Mouse (Mus musculus) liver, embryonic 16.5 days (tissue): ENCODE data around the gene Wwtr1. TPM values are rescaled to one million over a fixed set of nuclear protein-coding genes. Genes with fewer than 3 reads are reported as not detected.

Experiments
- ATAC-seq: fragments of 200-750 bp; cut with Nextera tagmentation; 2 replicates; pipeline ENCODE4 v1.8.0; 2017; ENCODE audit warnings: low read depth, mild to moderate bottlenecking, moderate number of reproducible peaks, moderate library complexity
- H3K27ac ChIP-seq: fragments of 300-500 bp; sonication (generic); 2 replicates; pipeline ENCODE4 v1.5.1; 2014; ENCODE audit warnings: mild to moderate bottlenecking, low read length
- H3K27me3 ChIP-seq: fragments of 300-500 bp; sonication (generic); 2 replicates; pipeline ENCODE4 v1.6.1; 2014; ENCODE audit warnings: low read depth, low read length, mixed read lengths; ENCODE audit not compliant: control insufficient read depth, insufficient read depth
- H3K36me3 ChIP-seq: fragments of 300-500 bp; sonication (generic); 2 replicates; pipeline ENCODE4 v1.6.1; 2014; ENCODE audit warnings: mild to moderate bottlenecking; ENCODE audit not compliant: control insufficient read depth, insufficient read depth
- H3K4me1 ChIP-seq: fragments of 300-500 bp; sonication (generic); 2 replicates; pipeline ENCODE4 v1.6.1; 2014; ENCODE audit warnings: low read depth, low read length, mixed read lengths; ENCODE audit not compliant: control insufficient read depth
- H3K4me2 ChIP-seq: fragments of 300-500 bp; sonication (generic); 2 replicates; pipeline ENCODE4 v1.6.1; 2014; ENCODE audit warnings: low read depth, low read length, mixed read lengths
- H3K4me3 ChIP-seq: fragments of 300-500 bp; sonication (generic); 2 replicates; pipeline ENCODE4 v1.5.1; 2014; ENCODE audit warnings: low read depth, mild to moderate bottlenecking, low read length
- H3K9ac ChIP-seq: fragments of 300-500 bp; sonication (generic); 2 replicates; pipeline ENCODE4 v1.6.1; 2014; ENCODE audit warnings: low read depth, low read length
- H3K9me3 ChIP-seq: fragments of 300-500 bp; sonication (generic); replicated peaks from 2 replicates; pipeline ENCODE4 v1.6.1; 2016; ENCODE audit warnings: low read length; ENCODE audit not compliant: control insufficient read depth
- WGBS: fragments of 180-500 bp; shearing (Covaris S2); extraction: QIAGEN DNeasy Blood & Tissue Kit; methylation state at CpG from one replicate; pipeline ENCODE4 v1.1.7; 2014; ENCODE audit not compliant: insufficient replicate concordance; 5-methylcytosine and 5-hydroxymethylcytosine counted together
- polyA plus RNA-seq: library from polyadenylated mRNA; unstranded; fragments of >200 nt; fragmentation: Nextera tagmentation; extraction: Ambion mirVana; gene quantifications from 2 replicates; pipeline ENCODE4 v1.2.1, GENCODE M21; 2015

Wwtr1 gene
- polyA plus RNA-seq, 1 experiment from 2014 or later: 1.5 TPM

DNA sequence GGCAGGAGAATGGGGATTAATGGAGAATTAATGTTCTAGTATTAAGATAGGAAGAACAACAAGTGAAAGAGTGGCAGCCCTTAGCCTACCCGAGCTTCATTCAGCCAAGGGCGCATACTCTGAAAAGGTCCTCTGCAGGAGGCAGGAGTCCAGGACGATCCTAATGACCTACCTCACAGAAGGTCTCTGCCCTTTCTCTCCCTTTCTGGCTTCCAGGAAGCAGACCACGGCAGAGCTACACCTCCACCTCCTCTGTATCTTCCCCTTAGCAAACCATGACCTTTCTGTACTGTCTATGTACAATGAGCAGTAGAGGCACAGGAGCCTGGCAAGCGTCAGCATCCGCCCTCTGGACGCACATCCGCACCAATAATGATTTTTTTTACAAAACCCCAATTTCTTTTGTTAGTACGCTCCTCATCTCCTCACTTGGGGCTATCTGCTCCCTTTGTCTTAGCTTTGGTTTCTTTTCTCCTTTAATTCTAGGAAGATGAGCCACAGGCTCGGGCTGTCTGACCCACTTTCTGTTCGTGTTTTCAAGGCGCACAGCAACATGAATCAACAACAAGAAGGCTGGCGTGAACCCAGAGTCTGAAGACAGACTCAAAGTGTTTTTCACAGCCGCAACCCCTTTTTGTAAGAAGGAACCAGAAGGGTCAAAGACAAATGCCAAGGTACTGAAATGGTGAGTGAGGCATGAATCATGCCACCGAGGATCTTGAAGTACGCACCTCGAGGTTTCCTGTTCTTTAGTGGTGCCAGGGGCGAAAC, 63.7 kb downstream of the Wwtr1 start:
- ATAC-seq: no peak

DNA sequence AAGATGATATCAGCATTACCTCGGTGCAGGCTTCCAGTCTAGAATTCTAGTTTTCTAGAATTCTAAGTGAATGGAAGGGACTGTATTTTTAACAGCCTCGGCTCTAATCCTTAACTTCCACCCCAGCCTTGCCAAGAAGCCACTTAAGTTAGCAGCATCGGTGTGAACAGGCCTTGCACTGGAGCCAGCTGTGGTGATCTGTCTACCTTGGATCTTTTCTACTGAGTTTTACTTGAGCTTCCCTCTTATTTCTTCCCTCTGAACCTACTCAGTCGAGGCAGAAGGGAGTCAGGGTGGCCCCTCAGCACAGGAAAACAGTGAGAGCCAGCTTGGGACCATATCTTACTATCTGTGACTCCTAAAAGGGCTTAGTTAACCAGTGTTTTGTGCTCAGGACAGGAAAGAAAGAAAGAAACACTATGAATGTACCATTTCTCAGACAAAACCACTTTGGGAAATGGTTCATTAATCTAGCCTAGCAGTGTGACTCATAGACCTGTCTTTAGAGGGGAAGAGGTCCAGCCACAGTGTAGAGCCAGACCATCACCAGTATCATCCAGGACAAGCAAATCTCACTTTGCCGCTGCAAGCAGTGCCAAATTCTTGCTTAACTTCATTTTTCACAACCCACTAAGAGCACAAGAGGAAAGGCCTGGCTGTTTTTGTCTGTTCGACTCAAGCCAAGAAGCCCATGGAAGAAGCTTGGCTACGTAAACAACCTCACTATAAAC, 65.6 kb downstream of the Wwtr1 start:
- no peaks in the 10 kb centered on the region for H3K4me1 ChIP-seq
- H3K9me3 ChIP-seq: no peaks in the 10 kb centered on the region
- no peaks in the 10 kb centered on the region for H3K27me3 ChIP-seq
- WGBS: 50% methylated on average over 7 of the region's 7 CpGs
- ATAC-seq: no peak
- H3K36me3 ChIP-seq: no peaks in the 10 kb centered on the region
- H3K9ac ChIP-seq: no peak overlapping the region
- no peak overlapping the region for H3K4me3 ChIP-seq
- H3K27ac ChIP-seq: no peak overlapping the region
- no peak overlapping the region for H3K4me2 ChIP-seq

More for the DNA sequence above, 63.7 kb downstream of the Wwtr1 start:
- Histone ChIP-seq H3K4me1 (no peaks in the 10 kb centered on the region), H3K27ac (no peak overlapping the region), H3K4me3 (no peak overlapping the region), H3K36me3 (no peaks in the 10 kb centered on the region), H3K9me3 (no peaks in the 10 kb centered on the region), H3K4me2 (no peak overlapping the region), H3K27me3 (no peaks in the 10 kb centered on the region), H3K9ac (no peak overlapping the region)
- 61% methylated on average over 18 of the region's 18 CpGs for WGBS

DNA sequence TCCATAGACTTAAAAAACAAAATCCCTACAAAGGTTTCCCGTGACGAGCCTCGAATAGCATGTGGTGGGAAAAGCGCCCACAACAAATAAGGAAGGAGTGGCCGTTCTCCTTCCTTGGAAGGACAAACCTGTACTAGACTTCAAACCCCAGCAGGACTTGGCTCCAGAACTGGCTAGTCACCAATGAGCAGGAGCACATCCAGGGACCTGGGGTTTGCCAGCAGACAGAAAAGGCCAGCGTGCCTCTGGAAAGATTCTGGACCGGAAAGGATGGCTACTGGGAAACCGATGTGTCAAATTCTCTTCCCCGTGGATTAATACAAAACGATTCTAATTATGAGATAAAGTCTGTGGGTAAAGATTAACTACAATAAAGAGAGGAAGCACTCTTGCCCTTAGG, 69.7 kb downstream of the Wwtr1 start:
- ATAC-seq: no peak
- 71% methylated on average over 10 of the region's 10 CpGs for WGBS
- Histone ChIP-seq H3K27ac (no peak overlapping the region), H3K4me3 (no peak overlapping the region), H3K9ac (no peak overlapping the region), H3K36me3 (no peaks in the 10 kb centered on the region), H3K9me3 (no peaks in the 10 kb centered on the region), H3K27me3 (no peaks in the 10 kb centered on the region), H3K4me2 (no peak overlapping the region), H3K4me1 (no peaks in the 10 kb centered on the region)

DNA sequence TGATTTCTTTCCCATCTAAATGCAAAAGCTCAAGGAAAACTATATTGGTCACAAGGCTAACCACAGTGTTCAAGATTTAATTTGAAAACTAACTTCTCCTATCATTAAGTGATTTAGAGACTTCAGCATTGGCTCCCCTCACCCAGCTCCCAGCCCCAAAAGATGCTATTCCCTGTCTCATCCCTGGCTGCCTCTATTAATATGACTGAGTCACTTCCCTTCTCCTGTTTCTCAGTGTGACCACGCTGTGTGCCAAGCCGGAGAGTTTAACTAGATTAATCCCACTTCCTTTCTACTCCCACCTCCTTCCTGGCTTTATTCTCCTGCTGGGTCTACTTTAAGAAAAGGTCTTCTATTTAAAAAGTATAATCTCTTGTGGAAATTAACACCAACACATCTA, 71.0 kb downstream of the Wwtr1 start:
- 23% methylated on average over 2 of the region's 2 CpGs for WGBS
- Histone ChIP-seq H3K36me3 (no peaks in the 10 kb centered on the region), H3K4me1 (no peaks in the 10 kb centered on the region), H3K27ac (no peak overlapping the region), H3K4me2 (no peak overlapping the region), H3K9me3 (no peaks in the 10 kb centered on the region), H3K4me3 (no peak overlapping the region), H3K9ac (no peak overlapping the region), H3K27me3 (no peaks in the 10 kb centered on the region)
- ATAC-seq: no peak

DNA sequence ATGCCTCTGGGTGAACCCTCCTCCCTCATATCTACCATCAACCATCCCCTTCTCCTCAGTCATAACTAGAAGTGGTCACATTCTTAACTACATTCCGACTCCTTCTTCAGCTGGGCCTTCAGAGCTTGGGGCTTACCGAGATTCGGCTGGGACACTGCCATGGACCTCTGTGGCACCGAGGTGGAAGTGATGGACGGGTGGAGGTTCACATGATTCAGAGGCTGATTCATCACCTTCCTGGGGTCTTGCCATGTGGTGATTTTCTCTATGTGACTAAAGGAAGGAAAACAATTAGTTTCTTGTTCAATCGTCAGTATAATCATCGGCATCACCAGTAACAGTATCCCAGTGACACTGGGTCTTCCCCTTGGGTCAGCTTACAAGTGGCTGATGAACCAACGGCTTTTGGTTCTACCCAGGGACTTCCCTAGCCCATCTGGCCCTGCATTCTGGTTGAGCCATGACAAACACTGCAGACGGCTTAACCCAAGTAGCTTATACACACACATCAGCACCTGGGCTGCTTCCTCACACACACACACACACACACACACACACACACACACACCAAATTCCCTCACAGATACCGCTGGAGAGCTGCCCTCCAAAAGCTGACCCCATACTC, 74.0 kb downstream of the Wwtr1 start:
- H3K9ac ChIP-seq: no peak overlapping the region
- no peak overlapping the region for H3K27ac ChIP-seq
- H3K4me2 ChIP-seq: no peak overlapping the region
- no peak overlapping the region for H3K4me3 ChIP-seq
- no peaks in the 10 kb centered on the region for H3K9me3 ChIP-seq
- WGBS: 71% methylated on average over 10 of the region's 10 CpGs
- no peaks in the 10 kb centered on the region for H3K4me1 ChIP-seq
- no peaks in the 10 kb centered on the region for H3K27me3 ChIP-seq
- ATAC-seq: no peak
- no peaks in the 10 kb centered on the region for H3K36me3 ChIP-seq

DNA sequence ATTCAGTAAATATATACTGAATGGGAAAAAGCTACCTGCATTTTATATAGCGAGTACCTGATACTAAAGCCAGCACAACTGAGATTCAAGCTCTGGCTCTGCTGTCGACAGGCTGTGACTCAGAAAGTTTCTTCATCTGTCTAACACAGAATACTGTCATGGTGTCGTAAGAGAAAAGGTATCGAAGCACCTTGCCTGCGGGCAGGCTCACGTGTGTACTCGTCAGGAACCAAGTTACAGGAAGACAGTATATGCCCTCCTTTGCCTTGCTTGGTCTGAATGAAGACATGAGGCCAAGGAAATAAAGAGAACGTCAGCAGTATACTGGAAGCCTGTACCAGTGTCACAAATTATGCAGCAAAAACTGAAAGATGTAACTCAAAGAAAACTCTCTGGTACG, 74.9 kb downstream of the Wwtr1 start:
- H3K9ac ChIP-seq: no peak overlapping the region
- no peak overlapping the region for H3K27ac ChIP-seq
- no peak overlapping the region for H3K4me3 ChIP-seq
- no peaks in the 10 kb centered on the region for H3K36me3 ChIP-seq
- WGBS: 69% methylated on average over 9 of the region's 9 CpGs
- H3K4me2 ChIP-seq: no peak overlapping the region
- no peak for ATAC-seq
- H3K9me3 ChIP-seq: no peaks in the 10 kb centered on the region
- no peaks in the 10 kb centered on the region for H3K4me1 ChIP-seq
- no peaks in the 10 kb centered on the region for H3K27me3 ChIP-seq

DNA sequence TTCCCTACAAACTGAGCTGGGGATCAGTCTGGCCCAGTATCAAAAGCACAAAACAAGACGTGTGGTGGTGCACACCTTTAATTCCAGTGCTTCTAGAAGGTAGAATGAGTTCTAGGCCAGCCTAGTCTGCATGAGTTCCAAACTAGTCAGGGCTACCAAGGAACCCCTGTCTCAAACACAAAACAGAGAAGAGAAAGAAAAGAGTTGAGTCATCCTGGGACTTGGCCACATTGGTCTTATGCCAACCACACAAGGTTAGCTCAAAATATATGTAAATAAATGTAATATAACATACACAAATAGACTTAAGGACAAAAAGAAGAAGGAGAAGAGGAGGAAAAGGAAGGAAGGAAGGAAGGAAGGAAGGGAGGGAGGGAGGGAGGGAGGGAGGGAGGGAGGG, 77.9 kb downstream of the Wwtr1 start:
- 57% methylated on average over 1 of the region's 1 CpGs for WGBS
- H3K4me2 ChIP-seq: no peak overlapping the region

DNA sequence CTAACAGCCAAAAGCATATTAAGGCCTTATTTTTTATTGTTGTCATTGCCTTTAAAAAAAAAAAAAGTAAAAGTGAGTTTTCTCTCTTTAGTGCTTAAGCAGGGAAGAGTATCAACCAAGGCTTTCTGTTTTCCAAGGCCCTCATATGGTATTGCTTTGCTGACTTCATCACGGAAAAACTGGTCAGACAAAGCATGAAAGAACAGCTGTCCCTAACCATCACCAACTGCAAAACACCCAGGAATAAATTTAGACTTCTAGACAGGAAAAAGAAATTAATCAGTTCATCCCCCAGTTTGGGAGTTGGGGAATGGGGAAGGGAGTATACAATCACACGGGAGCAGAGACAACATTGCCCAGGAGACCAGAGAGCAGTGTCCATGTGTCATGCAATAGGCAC, 79.3 kb downstream of the Wwtr1 start:
- H3K4me1 ChIP-seq: no peaks in the 10 kb centered on the region
- no peaks in the 10 kb centered on the region for H3K9me3 ChIP-seq
- ATAC-seq: no peak
- H3K9ac ChIP-seq: no peak overlapping the region
- H3K36me3 ChIP-seq: no peaks in the 10 kb centered on the region
- H3K4me3 ChIP-seq: no peak overlapping the region
- 58% methylated on average over 2 of the region's 2 CpGs for WGBS
- H3K4me2 ChIP-seq: no peak overlapping the region
- no peak overlapping the region for H3K27ac ChIP-seq
- H3K27me3 ChIP-seq: no peaks in the 10 kb centered on the region

More for the DNA sequence above, 77.9 kb downstream of the Wwtr1 start:
- H3K27ac ChIP-seq: no peak overlapping the region
- no peaks in the 10 kb centered on the region for H3K9me3 ChIP-seq
- no peak overlapping the region for H3K4me3 ChIP-seq
- H3K27me3 ChIP-seq: no peaks in the 10 kb centered on the region
- H3K9ac ChIP-seq: no peak overlapping the region
- no peak for ATAC-seq
- H3K36me3 ChIP-seq: no peaks in the 10 kb centered on the region
- H3K4me1 ChIP-seq: no peaks in the 10 kb centered on the region
